Mouse (Mus musculus) liver, embryonic 12.5 days (tissue): ENCODE data around the gene Esr1. TPM values are rescaled to one million over a fixed set of nuclear protein-coding genes. Genes with fewer than 3 reads are reported as not detected.

ENCODE experiments used
- ATAC-seq: fragments of 200-750 bp; cut with Nextera tagmentation; 2 replicates; pipeline ENCODE4 v1.8.0; 2017; ENCODE audit warnings: moderate number of reproducible peaks, mild to moderate bottlenecking, moderate library complexity
- H3K27ac ChIP-seq: fragments of 300-500 bp; sonication (generic); 2 replicates; pipeline ENCODE4 v1.5.1; 2016; ENCODE audit warnings: mild to moderate bottlenecking
- H3K27me3 ChIP-seq: fragments of 300-500 bp; sonication (generic); replicated peaks from 2 replicates; pipeline ENCODE4 v1.6.1; 2016; ENCODE audit warnings: mild to moderate bottlenecking, moderate library complexity
- H3K36me3 ChIP-seq: fragments of 300-500 bp; sonication (generic); 2 replicates; pipeline ENCODE4 v1.6.1; 2016; ENCODE audit warnings: mild to moderate bottlenecking, moderate library complexity
- H3K4me1 ChIP-seq: fragments of 300-500 bp; sonication (generic); 2 replicates; pipeline ENCODE4 v1.6.1; 2016
- H3K4me2 ChIP-seq: fragments of 300-500 bp; sonication (generic); 2 replicates; pipeline ENCODE4 v1.6.1; 2016; ENCODE audit warnings: mild to moderate bottlenecking, moderate library complexity
- H3K4me3 ChIP-seq: fragments of 300-500 bp; sonication (generic); 2 replicates; pipeline ENCODE4 v1.5.1; 2016; ENCODE audit warnings: mild to moderate bottlenecking, moderate library complexity
- H3K9ac ChIP-seq: fragments of 300-500 bp; sonication (generic); 2 replicates; pipeline ENCODE4 v1.6.1; 2016; ENCODE audit warnings: mild to moderate bottlenecking, moderate library complexity
- H3K9me3 ChIP-seq: fragments of 300-500 bp; sonication (generic); replicated peaks from 2 replicates; pipeline ENCODE4 v1.6.1; 2016; ENCODE audit warnings: mild to moderate bottlenecking, moderate library complexity
- WGBS: fragments of 180-500 bp; shearing (Covaris S2); methylation state at CpG from one replicate; pipeline ENCODE4 v1.1.7; 2016; ENCODE audit not compliant: insufficient replicate concordance; 5-methylcytosine and 5-hydroxymethylcytosine counted together
- polyA plus RNA-seq: library from polyadenylated mRNA; unstranded; fragments of >200 nt; fragmentation: Nextera tagmentation; extraction: Ambion mirVana; gene quantifications from 2 replicates; pipeline ENCODE4 v1.2.1, GENCODE M21; 2016

Gene Esr1
- polyA plus RNA-seq, 1 experiment from 2014 or later = 0.01 TPM

GRCm38 (mm10) chr10:4900324-4900723, 288.9 kb downstream of the Esr1 start:
- no peak for ATAC-seq
- no peaks in the 10 kb centered on the region for H3K4me1 ChIP-seq
- H3K4me3 ChIP-seq = no peak overlapping the region

GRCm38 (mm10) chr10:4909271-4909670, 297.9 kb downstream of the Esr1 start:
- H3K36me3 ChIP-seq = no peaks in the 10 kb centered on the region
- 42% methylated on average over 2 of the region's 2 CpGs for WGBS

More at GRCm38 (mm10) chr10:4900324-4900723, 288.9 kb downstream of the Esr1 start:
- Histone ChIP-seq H3K9me3 (no peaks in the 10 kb centered on the region), H3K36me3 (no peaks in the 10 kb centered on the region), H3K9ac (no peak overlapping the region), H3K27me3 (no peaks in the 10 kb centered on the region), H3K27ac (no peak overlapping the region), H3K4me2 (no peak overlapping the region)
- WGBS = 52% methylated on average over 7 of the region's 7 CpGs

GRCm38 (mm10) chr10:4910451-4910850, 299.1 kb downstream of the Esr1 start:
- Histone ChIP-seq H3K27ac (no peak overlapping the region), H3K4me3 (no peak overlapping the region), H3K36me3 (no peaks in the 10 kb centered on the region), H3K4me2 (no peak overlapping the region), H3K27me3 (no peaks in the 10 kb centered on the region), H3K9me3 (no peaks in the 10 kb centered on the region), H3K9ac (no peak overlapping the region), H3K4me1 (no peaks in the 10 kb centered on the region)
- WGBS = 33% methylated on average over 4 of the region's 4 CpGs
- ATAC-seq = no peak

More at GRCm38 (mm10) chr10:4909271-4909670, 297.9 kb downstream of the Esr1 start:
- Histone ChIP-seq H3K27ac (no peak overlapping the region), H3K9me3 (no peaks in the 10 kb centered on the region), H3K27me3 (no peaks in the 10 kb centered on the region), H3K4me1 (no peaks in the 10 kb centered on the region), H3K9ac (no peak overlapping the region), H3K4me3 (no peak overlapping the region), H3K4me2 (no peak overlapping the region)
- no peak for ATAC-seq

- no peak for ATAC-seq
- Histone ChIP-seq H3K4me2 (no peak overlapping the region), H3K27ac (no peak overlapping the region), H3K9me3 (no peaks in the 10 kb centered on the region), H3K27me3 (no peaks in the 10 kb centered on the region), H3K36me3 (no peaks in the 10 kb centered on the region), H3K4me1 (no peaks in the 10 kb centered on the region), H3K4me3 (no peak overlapping the region), H3K9ac (no peak overlapping the region)
- 67% methylated on average over 4 of the region's 4 CpGs for WGBS
Measured at GRCm38 (mm10) chr10:4919046-4919445, 307.7 kb downstream of the Esr1 start.

GRCm38 (mm10) chr10:4923616-4924015, 312.2 kb downstream of the Esr1 start:
- no peaks in the 10 kb centered on the region for H3K9me3 ChIP-seq
- no peak for ATAC-seq
- H3K27me3 ChIP-seq = no peaks in the 10 kb centered on the region
- no peak overlapping the region for H3K27ac ChIP-seq
- H3K4me3 ChIP-seq = no peak overlapping the region
- H3K4me2 ChIP-seq = no peak overlapping the region
- no peaks in the 10 kb centered on the region for H3K36me3 ChIP-seq
- 49% methylated on average over 2 of the region's 2 CpGs for WGBS
- H3K4me1 ChIP-seq = no peaks in the 10 kb centered on the region
- H3K9ac ChIP-seq = no peak overlapping the region

GRCm38 (mm10) chr10:4924391-4924790, 313.0 kb downstream of the Esr1 start:
- no peaks in the 10 kb centered on the region for H3K9me3 ChIP-seq
- H3K4me3 ChIP-seq = no peak overlapping the region
- H3K4me1 ChIP-seq = no peaks in the 10 kb centered on the region
- H3K36me3 ChIP-seq = no peaks in the 10 kb centered on the region
- H3K27me3 ChIP-seq = no peaks in the 10 kb centered on the region
- 76% methylated on average over 2 of the region's 2 CpGs for WGBS
- ATAC-seq = no peak
- no peak overlapping the region for H3K9ac ChIP-seq
- no peak overlapping the region for H3K4me2 ChIP-seq
- no peak overlapping the region for H3K27ac ChIP-seq

GRCm38 (mm10) chr10:4943148-4943547, 331.8 kb downstream of the Esr1 start:
- Histone ChIP-seq H3K27ac (no peak overlapping the region), H3K4me2 (no peak overlapping the region), H3K4me3 (no peak overlapping the region), H3K36me3 (no peaks in the 10 kb centered on the region), H3K4me1 (no peaks in the 10 kb centered on the region), H3K9ac (no peak overlapping the region), H3K27me3 (no peaks in the 10 kb centered on the region), H3K9me3 (no peaks in the 10 kb centered on the region)
- 61% methylated on average over 5 of the region's 5 CpGs for WGBS
- no peak for ATAC-seq

- H3K36me3 ChIP-seq = no peaks in the 10 kb centered on the region
- ATAC-seq = no peak
- H3K27ac ChIP-seq = no peak overlapping the region
- H3K4me2 ChIP-seq = no peak overlapping the region
- H3K4me1 ChIP-seq = no peaks in the 10 kb centered on the region
- WGBS = 50% methylated on average over 2 of the region's 2 CpGs
- no peaks in the 10 kb centered on the region for H3K27me3 ChIP-seq
- H3K4me3 ChIP-seq = no peak overlapping the region
- no peaks in the 10 kb centered on the region for H3K9me3 ChIP-seq
- H3K9ac ChIP-seq = no peak overlapping the region
Measured at GRCm38 (mm10) chr10:4944725-4945124, 333.3 kb downstream of the Esr1 start.

- Histone ChIP-seq H3K4me1 (no peaks in the 10 kb centered on the region), H3K27ac (no peak overlapping the region), H3K4me3 (no peak overlapping the region), H3K36me3 (no peaks in the 10 kb centered on the region), H3K9me3 (no peaks in the 10 kb centered on the region), H3K9ac (no peak overlapping the region), H3K27me3 (no peaks in the 10 kb centered on the region), H3K4me2 (no peak overlapping the region)
- WGBS = 50% methylated on average over 1 of the region's 1 CpGs
- no peak for ATAC-seq
Measured at GRCm38 (mm10) chr10:4965768-4966167, 354.4 kb downstream of the Esr1 start.

- no peaks in the 10 kb centered on the region for H3K9me3 ChIP-seq
- 51% methylated on average over 7 of the region's 7 CpGs for WGBS
- no peak overlapping the region for H3K4me2 ChIP-seq
- H3K4me3 ChIP-seq = no peak overlapping the region
- no peak for ATAC-seq
- no peak overlapping the region for H3K9ac ChIP-seq
- H3K27ac ChIP-seq = no peak overlapping the region
- no peaks in the 10 kb centered on the region for H3K27me3 ChIP-seq
- no peaks in the 10 kb centered on the region for H3K4me1 ChIP-seq
- H3K36me3 ChIP-seq = no peaks in the 10 kb centered on the region
Measured at GRCm38 (mm10) chr10:4971156-4971555, 359.8 kb downstream of the Esr1 start.

GRCm38 (mm10) chr10:4971586-4971985, 360.2 kb downstream of the Esr1 start:
- Histone ChIP-seq H3K36me3 (no peaks in the 10 kb centered on the region), H3K9me3 (no peaks in the 10 kb centered on the region), H3K4me1 (no peaks in the 10 kb centered on the region), H3K9ac (no peak overlapping the region), H3K27ac (no peak overlapping the region), H3K4me2 (no peak overlapping the region), H3K4me3 (no peak overlapping the region), H3K27me3 (no peaks in the 10 kb centered on the region)
- ATAC-seq = no peak

- no peaks in the 10 kb centered on the region for H3K36me3 ChIP-seq
- no peaks in the 10 kb centered on the region for H3K4me1 ChIP-seq
- ATAC-seq = no peak
- H3K4me3 ChIP-seq = no peak overlapping the region
- 56% methylated on average over 2 of the region's 2 CpGs for WGBS
- no peaks in the 10 kb centered on the region for H3K9me3 ChIP-seq
- H3K4me2 ChIP-seq = no peak overlapping the region
- H3K9ac ChIP-seq = no peak overlapping the region
- H3K27me3 ChIP-seq = no peaks in the 10 kb centered on the region
- no peak overlapping the region for H3K27ac ChIP-seq
Measured at GRCm38 (mm10) chr10:4972026-4972425, 360.6 kb downstream of the Esr1 start.

- no peaks in the 10 kb centered on the region for H3K36me3 ChIP-seq
- WGBS = 81% methylated on average over 4 of the region's 4 CpGs
- no peak overlapping the region for H3K9ac ChIP-seq
- ATAC-seq = no peak
- H3K9me3 ChIP-seq = no peaks in the 10 kb centered on the region
- no peak overlapping the region for H3K4me2 ChIP-seq
- H3K27me3 ChIP-seq = no peaks in the 10 kb centered on the region
- H3K4me1 ChIP-seq = no peaks in the 10 kb centered on the region
- no peak overlapping the region for H3K4me3 ChIP-seq
- H3K27ac ChIP-seq = no peak overlapping the region
Measured at GRCm38 (mm10) chr10:4974246-4974645, 362.9 kb downstream of the Esr1 start.
